Mouse (Mus musculus) liver, adult 2 months (tissue): Measurements from ENCODE around the gene Col23a1.

Experiments
- CTCF ChIP-seq: fragments of 200-500 bp; IDR thresholded peaks from 2 replicates; pipeline ENCODE4 v1.5.1; 2011; ENCODE audit warnings: low read depth, low read length, control low read depth
- POLR2A ChIP-seq: fragments of 200-500 bp; IDR thresholded peaks from 2 replicates; pipeline ENCODE4 v1.6.1; 2011; ENCODE audit warnings: low read length, control low read depth; ENCODE audit not compliant: insufficient read depth; ENCODE audit errors: extremely low read depth

DNA sequence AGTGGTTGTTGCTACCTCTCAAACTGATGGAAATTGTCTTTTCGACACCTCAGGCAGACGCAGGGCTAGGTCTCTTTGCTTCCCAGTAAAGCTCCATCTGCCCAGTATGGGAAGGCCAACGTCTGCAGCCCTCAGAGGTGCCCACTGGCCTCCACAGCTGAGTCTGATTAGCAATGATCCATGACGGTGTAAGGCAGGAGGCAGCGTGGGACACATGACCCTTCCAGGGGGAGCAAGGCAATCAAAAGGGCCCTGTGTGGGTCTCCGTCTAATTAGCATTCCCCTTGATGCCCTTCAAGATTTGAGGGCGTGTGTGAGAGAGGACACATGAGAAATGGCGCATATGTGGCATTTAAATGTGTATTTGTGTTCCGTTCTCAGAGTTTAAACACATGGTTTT is 199.1 kb downstream of the Col23a1 start:
- no peak for TF ChIP-seq CTCF
- TF ChIP-seq POLR2A: no peak
